ENCODE assay signal across 7 mouse cellular contexts in the genomic region with DNA sequence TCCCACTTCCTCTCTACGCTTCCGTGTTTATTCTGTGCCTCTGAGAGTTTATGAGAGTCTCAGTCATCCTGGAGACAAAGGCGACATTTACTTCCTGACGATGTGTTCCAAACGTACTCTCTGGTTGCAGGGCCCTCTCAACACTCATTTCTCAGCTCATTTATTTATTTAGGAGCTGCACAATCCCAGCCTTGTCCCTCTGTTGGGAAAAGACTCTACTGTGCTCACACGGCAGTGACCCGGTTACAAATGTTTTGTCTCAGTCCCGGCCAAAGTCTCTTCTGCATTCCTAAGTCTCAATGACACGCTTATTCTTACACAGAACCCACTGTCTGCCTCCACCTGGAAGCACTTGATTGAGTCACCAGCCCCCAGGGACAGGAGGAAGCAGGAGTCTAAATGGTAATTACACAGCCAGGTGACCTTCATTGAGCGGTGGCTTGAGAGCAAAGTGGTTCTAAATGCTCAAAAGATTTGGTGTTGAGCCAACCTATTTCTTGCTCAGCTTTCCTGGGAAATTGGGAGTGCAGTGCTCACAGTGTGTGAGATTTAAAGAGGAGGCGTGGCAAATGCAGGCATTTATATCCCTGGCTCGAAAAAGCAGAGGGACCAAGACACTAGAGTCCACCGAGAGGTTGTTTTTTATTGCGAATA.
DNase-seq lines count a peak whose midpoint lies in the region; ATAC-seq and TF ChIP-seq lines count a peak whose summit lies in the region.

No protein-coding gene starts in this region.

- WGBS in forebrain, postnatal 0 days = 47% methylated on average over 14 of the region's 14 CpGs
- WGBS in neural tube, embryonic 11.5 days = 25% methylated on average over 14 of the region's 14 CpGs

- H3K9me3 ChIP-seq in forebrain, postnatal 0 days (ENCODE audit: low read length) = no peaks in the 10 kb centered on the region
- no peaks in the 10 kb centered on the region for H3K9me3 ChIP-seq in neural tube, embryonic 11.5 days (ENCODE audit: control insufficient read depth, low read length)

- no peaks in the 10 kb centered on the region for H3K27me3 ChIP-seq in forebrain, postnatal 0 days (ENCODE audit: insufficient read depth, low read length)
- H3K27me3 ChIP-seq in neural tube, embryonic 11.5 days (ENCODE audit: control insufficient read depth, insufficient read depth, low read length) = no peaks in the 10 kb centered on the region

- H3K4me1 ChIP-seq in forebrain, postnatal 0 days (ENCODE audit: insufficient read depth) = no peaks in the 10 kb centered on the region
- peaks cover 11% of the 10 kb centered on the region; the same call in 1 of the 2 replicates for H3K4me1 ChIP-seq in neural tube, embryonic 11.5 days (ENCODE audit: control insufficient read depth, insufficient read depth, low read length)

- H3K27ac ChIP-seq in forebrain, postnatal 0 days (ENCODE audit: low read depth, low read length) = no peak overlapping the region
- peak overlapping the region; percentile 36; the same call in 1 of the 2 replicates for H3K27ac ChIP-seq in neural tube, embryonic 11.5 days (ENCODE audit: low read depth, low read length)

- no peak for TF ChIP-seq CTCF in forebrain, postnatal 0 days (IDR thresholded peaks at IDR 0.05; ENCODE audit: low read depth)

- DNase-seq in right cerebral cortex, adult 18-20 months = peak; percentile 14
- DNase-seq in right cerebral cortex, postnatal 25 days = no peak
- peak; percentile 26 for DNase-seq in forebrain, postnatal 0 days
- peak; percentile 26 for DNase-seq in kidney, postnatal 14 days
- DNase-seq in neural tube, embryonic 11.5 days (ENCODE audit: low spot score) = peak; percentile 47
- no peak for DNase-seq in thymus, postnatal 10 days (ENCODE audit: low spot score in 2 of 2)
- no peak for DNase-seq in thymus, postnatal 36 days

- peak; percentile 77 for ATAC-seq in forebrain, postnatal 0 days
- ATAC-seq in neural tube, embryonic 11.5 days (ENCODE audit: insufficient read depth, low FRiP score, low TSS enrichment) = peak; percentile 29; the same call in 1 of the 2 replicates

- no peak overlapping the region for H3K4me2 ChIP-seq in forebrain, postnatal 0 days (ENCODE audit: low read depth)
- H3K4me2 ChIP-seq in neural tube, embryonic 11.5 days (ENCODE audit: low read depth) = no peak overlapping the region

- H3K9ac ChIP-seq in forebrain, postnatal 0 days = no peak overlapping the region
- H3K9ac ChIP-seq in neural tube, embryonic 11.5 days (ENCODE audit: low read length) = no peak overlapping the region

- H3K4me3 ChIP-seq in forebrain, postnatal 0 days (ENCODE audit: low read depth, low read length) = no peak overlapping the region
- H3K4me3 ChIP-seq in neural tube, embryonic 11.5 days (ENCODE audit: low read depth, low read length) = no peak overlapping the region

- H3K36me3 ChIP-seq in forebrain, postnatal 0 days (ENCODE audit: insufficient read depth) = no peaks in the 10 kb centered on the region
- H3K36me3 ChIP-seq in neural tube, embryonic 11.5 days (ENCODE audit: control insufficient read depth, insufficient read depth, low read length) = no peaks in the 10 kb centered on the region

Comparison
In these comparisons a context has a peak if more than half of its experiments do, and no peak if none do; other contexts are left out.
1. DNase-seq: peak in right cerebral cortex, adult 18-20 months (single experiment), forebrain, postnatal 0 days (single experiment), kidney, postnatal 14 days (single experiment) and neural tube, embryonic 11.5 days (single experiment); none in right cerebral cortex, postnatal 25 days (single experiment), thymus, postnatal 10 days (0 of 2) and thymus, postnatal 36 days (0 of 2).